Mouse (Mus musculus): ENCODE measurements around the gene Fam83e. TPM values are rescaled to one million over a fixed set of nuclear protein-coding genes. Genes with fewer than 3 reads are reported as not detected.

Gene Fam83e
- total and polyA plus RNA-seq, 2 experiments: 0.10 to 0.18 TPM

DNA sequence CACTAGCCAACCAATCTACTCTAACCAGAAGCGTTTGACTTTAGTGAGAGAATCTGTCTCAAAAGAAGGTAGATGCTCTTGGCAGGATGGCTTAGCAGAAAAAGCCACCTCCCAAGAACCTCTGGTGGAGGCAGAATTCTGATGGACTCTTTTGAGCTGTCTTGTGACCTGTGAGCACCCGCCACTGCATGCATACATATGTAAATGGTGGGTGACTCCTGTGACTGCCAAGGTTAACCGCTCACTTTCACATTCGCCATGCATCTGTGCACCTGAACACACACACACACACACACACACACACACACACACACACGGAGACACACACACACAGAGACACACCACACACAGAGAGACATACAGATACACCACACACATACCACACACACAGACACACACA is 26.4 kb downstream of the Fam83e start:
- Histone ChIP-seq H3K9ac (ENCODE audit: low read depth, low read length) (no peak overlapping the region), H3K79me2 (ENCODE audit: control insufficient read depth, insufficient read depth, low read length) (no peaks in the 10 kb centered on the region), H3K27me3 (ENCODE audit: control insufficient read depth, insufficient read depth, low read length) (no peaks in the 10 kb centered on the region; the same call in none of the 2 replicates), H3K27ac (replicated peaks; ENCODE audit: insufficient read depth, low read depth, low read length) (no peak overlapping the region), H3K4me3 (ENCODE audit: insufficient read depth, low read depth, low read length) (no peak overlapping the region), H3K36me3 (ENCODE audit: control insufficient read depth, insufficient read depth, low read length) (no peaks in the 10 kb centered on the region), H3K4me1 (ENCODE audit: control insufficient read depth, insufficient read depth, low read length) (no peaks in the 10 kb centered on the region)
- TF ChIP-seq CTCF (IDR thresholded peaks at IDR 0.05; ENCODE audit: low read depth, low read length) (no peak), POLR2A (IDR thresholded peaks at IDR 0.05; ENCODE audit: extremely low read depth, insufficient read depth, low read length) (no peak)
- 90% methylated on average over 5 of the region's 5 CpGs for WGBS
- no peak for DNase-seq (ENCODE audit: extremely low read depth, low read depth, low spot score)

DNA sequence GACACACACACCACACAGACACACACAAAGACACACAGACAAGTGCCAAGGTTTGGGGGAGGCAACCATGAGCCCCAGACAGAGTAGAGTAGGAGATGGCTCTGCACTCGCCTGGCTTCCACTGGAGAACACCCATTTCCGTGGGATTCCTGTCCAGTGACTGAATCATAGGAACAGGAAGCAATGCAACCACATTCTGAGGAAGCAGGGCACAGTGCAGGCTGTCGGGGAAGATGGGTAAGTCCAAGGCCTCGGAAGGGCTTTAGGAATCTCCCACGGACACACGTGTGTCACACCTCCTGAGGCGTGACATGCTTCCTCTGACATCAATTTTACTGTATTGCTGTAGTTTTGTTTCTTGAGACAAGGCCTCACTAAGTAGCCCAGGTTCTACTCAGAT is 27.1 kb downstream of the Fam83e start:
- no peaks in the 10 kb centered on the region; the same call in none of the 2 replicates for H3K27me3 ChIP-seq (ENCODE audit: control insufficient read depth, insufficient read depth, low read length)
- 70% methylated on average over 7 of the region's 7 CpGs for WGBS
- H3K79me2 ChIP-seq (ENCODE audit: control insufficient read depth, insufficient read depth, low read length): no peaks in the 10 kb centered on the region

DNA sequence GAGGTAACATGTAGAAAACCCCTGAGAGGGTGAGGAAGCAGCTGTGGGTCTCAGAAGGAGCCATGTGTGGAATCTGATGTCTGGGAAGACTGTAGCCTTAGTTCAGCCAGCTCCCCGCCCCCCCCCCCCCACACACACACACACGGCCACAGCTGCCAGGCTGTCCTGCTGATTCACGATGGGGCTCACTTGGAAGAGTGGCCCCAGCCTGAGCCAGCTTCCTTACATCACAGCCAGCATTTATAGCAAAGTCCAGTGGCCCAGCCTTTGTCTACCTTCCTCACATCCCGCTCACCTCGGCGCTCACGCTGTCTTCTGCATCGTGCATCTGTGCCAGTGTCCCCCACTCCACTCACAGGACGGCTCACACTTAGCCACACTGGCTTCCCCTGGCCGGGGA is 28.4 kb downstream of the Fam83e start:
- no peaks in the 10 kb centered on the region; the same call in none of the 2 replicates for H3K27me3 ChIP-seq (ENCODE audit: control insufficient read depth, insufficient read depth, low read length)
- no peak overlapping the region for H3K4me3 ChIP-seq (ENCODE audit: insufficient read depth, low read depth, low read length)
- no peak for TF ChIP-seq CTCF (IDR thresholded peaks at IDR 0.05; ENCODE audit: low read depth, low read length)
- no peak for TF ChIP-seq POLR2A (IDR thresholded peaks at IDR 0.05; ENCODE audit: extremely low read depth, insufficient read depth, low read length)
- H3K36me3 ChIP-seq (ENCODE audit: control insufficient read depth, insufficient read depth, low read length): no peaks in the 10 kb centered on the region
- no peaks in the 10 kb centered on the region for H3K4me1 ChIP-seq (ENCODE audit: control insufficient read depth, insufficient read depth, low read length)
- H3K9ac ChIP-seq (ENCODE audit: low read depth, low read length): no peak overlapping the region
- H3K27ac ChIP-seq (replicated peaks; ENCODE audit: insufficient read depth, low read depth, low read length): no peak overlapping the region
- H3K79me2 ChIP-seq (ENCODE audit: control insufficient read depth, insufficient read depth, low read length): no peaks in the 10 kb centered on the region
- 46% methylated on average over 10 of the region's 10 CpGs for WGBS
- no peak for DNase-seq (ENCODE audit: extremely low read depth, low read depth, low spot score)

More for the DNA sequence above, 27.1 kb downstream of the Fam83e start:
- H3K36me3 ChIP-seq (ENCODE audit: control insufficient read depth, insufficient read depth, low read length): no peaks in the 10 kb centered on the region
- no peak for DNase-seq (ENCODE audit: extremely low read depth, low read depth, low spot score)
- no peak overlapping the region for H3K4me3 ChIP-seq (ENCODE audit: insufficient read depth, low read depth, low read length)
- H3K9ac ChIP-seq (ENCODE audit: low read depth, low read length): no peak overlapping the region
- no peaks in the 10 kb centered on the region for H3K4me1 ChIP-seq (ENCODE audit: control insufficient read depth, insufficient read depth, low read length)
- H3K27ac ChIP-seq (replicated peaks; ENCODE audit: insufficient read depth, low read depth, low read length): no peak overlapping the region
- no peak for TF ChIP-seq POLR2A (IDR thresholded peaks at IDR 0.05; ENCODE audit: extremely low read depth, insufficient read depth, low read length)
- no peak for TF ChIP-seq CTCF (IDR thresholded peaks at IDR 0.05; ENCODE audit: low read depth, low read length)

DNA sequence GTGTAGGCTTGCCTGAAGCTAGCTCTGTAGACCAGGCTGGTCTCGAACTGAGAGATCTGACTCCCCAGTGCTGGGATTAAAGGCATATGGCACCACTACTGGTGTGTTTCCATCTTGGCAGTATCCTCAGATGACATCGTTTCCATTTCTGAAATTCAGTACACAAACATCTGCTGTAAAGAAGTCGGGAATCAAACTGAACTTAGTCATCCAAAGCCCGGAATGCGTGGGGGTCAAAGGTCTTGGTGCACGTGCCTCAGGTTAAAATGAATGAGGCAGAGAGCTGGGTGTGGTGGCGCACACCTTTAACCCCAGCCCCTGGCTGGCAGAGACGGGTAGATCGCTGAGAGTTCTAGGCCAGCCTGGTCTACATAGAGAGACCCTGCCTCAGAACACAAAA is 29.1 kb downstream of the Fam83e start:
- WGBS: 46% methylated on average over 9 of the region's 9 CpGs
- H3K36me3 ChIP-seq (ENCODE audit: control insufficient read depth, insufficient read depth, low read length): no peaks in the 10 kb centered on the region
- TF ChIP-seq POLR2A (IDR thresholded peaks at IDR 0.05; ENCODE audit: extremely low read depth, insufficient read depth, low read length) (no peak), CTCF (IDR thresholded peaks at IDR 0.05; ENCODE audit: low read depth, low read length) (no peak)

DNA sequence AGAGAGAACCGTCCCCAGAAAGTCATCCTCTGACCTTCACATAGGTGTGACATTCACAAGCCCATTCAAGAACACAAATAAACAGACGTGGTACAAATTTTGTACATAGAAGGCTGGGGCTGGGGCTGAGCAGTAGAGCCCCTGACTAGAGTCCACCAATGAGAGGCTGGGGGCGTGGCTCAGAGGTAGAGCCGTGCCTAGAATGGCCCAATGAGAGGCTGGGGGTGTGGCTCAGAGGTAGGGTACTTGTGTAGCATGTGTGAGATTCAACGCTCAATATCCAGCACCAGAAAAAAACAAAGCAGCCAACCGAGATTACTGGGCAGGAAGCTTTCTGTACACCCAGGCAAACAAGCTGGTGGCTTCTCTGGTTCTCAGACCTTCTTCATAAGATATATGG is 34.7 kb downstream of the Fam83e start:
- no peaks in the 10 kb centered on the region for H3K4me1 ChIP-seq (ENCODE audit: control insufficient read depth, insufficient read depth, low read length)
- H3K79me2 ChIP-seq (ENCODE audit: control insufficient read depth, insufficient read depth, low read length): no peaks in the 10 kb centered on the region
- TF ChIP-seq POLR2A (IDR thresholded peaks at IDR 0.05; ENCODE audit: extremely low read depth, insufficient read depth, low read length): no peak
- no peak for TF ChIP-seq CTCF (IDR thresholded peaks at IDR 0.05; ENCODE audit: low read depth, low read length)
- H3K27me3 ChIP-seq (ENCODE audit: control insufficient read depth, insufficient read depth, low read length): no peaks in the 10 kb centered on the region
- no peak overlapping the region for H3K9ac ChIP-seq (ENCODE audit: low read depth, low read length)
- WGBS: 71% methylated on average over 6 of the region's 6 CpGs
- H3K27ac ChIP-seq (replicated peaks; ENCODE audit: insufficient read depth, low read depth, low read length): no peak overlapping the region
- no peak overlapping the region for H3K4me3 ChIP-seq (ENCODE audit: insufficient read depth, low read depth, low read length)
- no peak for DNase-seq (ENCODE audit: extremely low read depth, low read depth, low spot score)
- no peaks in the 10 kb centered on the region for H3K36me3 ChIP-seq (ENCODE audit: control insufficient read depth, insufficient read depth, low read length)

More for the DNA sequence above, 29.1 kb downstream of the Fam83e start:
- Histone ChIP-seq H3K4me3 (ENCODE audit: insufficient read depth, low read depth, low read length) (no peak overlapping the region), H3K4me1 (ENCODE audit: control insufficient read depth, insufficient read depth, low read length) (no peaks in the 10 kb centered on the region), H3K27me3 (ENCODE audit: control insufficient read depth, insufficient read depth, low read length) (no peaks in the 10 kb centered on the region; the same call in none of the 2 replicates), H3K79me2 (ENCODE audit: control insufficient read depth, insufficient read depth, low read length) (no peaks in the 10 kb centered on the region), H3K9ac (ENCODE audit: low read depth, low read length) (no peak overlapping the region), H3K27ac (replicated peaks; ENCODE audit: insufficient read depth, low read depth, low read length) (no peak overlapping the region)
- peak; percentile 12 for DNase-seq (ENCODE audit: extremely low read depth, low read depth, low spot score)

- no peak overlapping the region for H3K4me3 ChIP-seq (ENCODE audit: insufficient read depth, low read depth, low read length)
- 6% methylated on average over 27 of the region's 27 CpGs for WGBS
- H3K27me3 ChIP-seq (ENCODE audit: control insufficient read depth, insufficient read depth, low read length): no peaks in the 10 kb centered on the region
- no peak for TF ChIP-seq POLR2A (IDR thresholded peaks at IDR 0.05; ENCODE audit: extremely low read depth, insufficient read depth, low read length)
- TF ChIP-seq CTCF (IDR thresholded peaks at IDR 0.05; ENCODE audit: low read depth, low read length): peak; percentile 19; the same call in 1 of the 2 replicates
- no peak overlapping the region for H3K27ac ChIP-seq (replicated peaks; ENCODE audit: insufficient read depth, low read depth, low read length)
- peak; percentile 21 for DNase-seq (ENCODE audit: extremely low read depth, low read depth, low spot score)
- H3K4me1 ChIP-seq (ENCODE audit: control insufficient read depth, insufficient read depth, low read length): no peaks in the 10 kb centered on the region
- no peaks in the 10 kb centered on the region for H3K79me2 ChIP-seq (ENCODE audit: control insufficient read depth, insufficient read depth, low read length)
- no peaks in the 10 kb centered on the region for H3K36me3 ChIP-seq (ENCODE audit: control insufficient read depth, insufficient read depth, low read length)
- H3K9ac ChIP-seq (ENCODE audit: low read depth, low read length): no peak overlapping the region
Observed at GRCm38 (mm10) chr7:45759400-45759799, 38.4 kb downstream of the Fam83e start.
